Mouse (Mus musculus) E14TG2a.4 (cell line): ENCODE results near the gene Gm49510.

Experiments
- CTCF ChIP-seq: conservative IDR thresholded peaks from 2 replicates; pipeline ENCODE4 v1.5.1; 2014; ENCODE audit warnings: low read length
- NANOG ChIP-seq: IDR thresholded peaks from 2 replicates; pipeline ENCODE4 v1.6.1; 2014; ENCODE audit warnings: borderline replicate concordance, low read length, mixed read lengths
- POU5F1 ChIP-seq: IDR thresholded peaks from 2 replicates; pipeline ENCODE4 v1.6.1; 2014; ENCODE audit warnings: low read length, borderline replicate concordance

- no peak for TF ChIP-seq CTCF
- TF ChIP-seq POU5F1, result no peak
- TF ChIP-seq NANOG, result no peak
Measured at GRCm38 (mm10) chr15:78934784-78935320, 35.4 kb downstream of the Gm49510 start, which contains the start of gene Nol12.
